Mouse (Mus musculus) forebrain, embryonic 10.5 days (tissue): ENCODE data around the gene Calm2. TPM values are rescaled to one million over a fixed set of nuclear protein-coding genes. Genes with fewer than 3 reads are reported as not detected.

ENCODE experiments used
- DNase-seq: peaks from one replicate; pipeline ENCODE4 v3.0.0-alpha.2; 2017; ENCODE audit warnings: low spot score; ENCODE audit errors: extremely low spot score
- H3K27ac ChIP-seq: fragments of 300-500 bp; sonication (generic); 2 replicates; pipeline ENCODE4 v1.5.1; 2016; ENCODE audit warnings: mild to moderate bottlenecking
- H3K27me3 ChIP-seq: fragments of 300-500 bp; sonication (generic); 2 replicates; pipeline ENCODE4 v1.6.1; 2016; ENCODE audit warnings: mild to moderate bottlenecking; ENCODE audit not compliant: poor library complexity, severe bottlenecking
- H3K36me3 ChIP-seq: fragments of 300-500 bp; sonication (generic); replicated peaks from 2 replicates; pipeline ENCODE4 v1.6.1; 2016; ENCODE audit warnings: mild to moderate bottlenecking, moderate library complexity
- H3K4me1 ChIP-seq: fragments of 300-500 bp; sonication (generic); 2 replicates; pipeline ENCODE4 v1.6.1; 2016
- H3K4me3 ChIP-seq: fragments of 300-500 bp; sonication (generic); 2 replicates; pipeline ENCODE4 v1.5.1; 2016; ENCODE audit warnings: mild to moderate bottlenecking, moderate library complexity
- H3K9me3 ChIP-seq: fragments of 300-500 bp; sonication (generic); 2 replicates; pipeline ENCODE4 v1.6.1; 2016; ENCODE audit warnings: mild to moderate bottlenecking, moderate library complexity
- WGBS: fragments of 180-500 bp; shearing (Covaris S2); methylation state at CpG from one replicate; pipeline ENCODE4 v1.1.7; 2016; 5-methylcytosine and 5-hydroxymethylcytosine counted together
- polyA plus RNA-seq: library from polyadenylated mRNA; unstranded; fragments of >200 nt; fragmentation: Nextera tagmentation; extraction: Ambion mirVana; gene quantifications from 2 replicates; pipeline ENCODE4 v1.2.1, GENCODE M21; 2016

Calm2 gene
- polyA plus RNA-seq, 1 experiment from 2014 or later: 1,161 TPM

GRCm38 (mm10) chr17:87453336-87453735 is 6.6 kb upstream of the Calm2 start:
- no peak for DNase-seq
- no peaks in the 10 kb centered on the region for H3K9me3 ChIP-seq
- H3K4me1 ChIP-seq: peaks cover 8% of the 10 kb centered on the region
- WGBS: 89% methylated on average over 7 of the region's 7 CpGs
- H3K27me3 ChIP-seq: no peaks in the 10 kb centered on the region
- H3K27ac ChIP-seq: no peak overlapping the region
- H3K36me3 ChIP-seq: no peaks in the 10 kb centered on the region
- H3K4me3 ChIP-seq: no peak overlapping the region

- no peak overlapping the region for H3K4me3 ChIP-seq
- H3K27me3 ChIP-seq: no peaks in the 10 kb centered on the region
- DNase-seq: no peak
- H3K36me3 ChIP-seq: peaks cover 8% of the 10 kb centered on the region
- no peaks in the 10 kb centered on the region for H3K9me3 ChIP-seq
- H3K27ac ChIP-seq: no peak overlapping the region
- 93% methylated on average over 8 of the region's 8 CpGs for WGBS
- H3K4me1 ChIP-seq: peaks cover 22% of the 10 kb centered on the region
Measured at GRCm38 (mm10) chr17:87448881-87449280, 2.1 kb upstream of the Calm2 start.

GRCm38 (mm10) chr17:87448339-87448738 is 1.6 kb upstream of the Calm2 start:
- peak overlapping the region; percentile 88; the same call in 1 of the 2 replicates for H3K4me3 ChIP-seq
- no peak overlapping the region for H3K27ac ChIP-seq
- peaks cover 27% of the 10 kb centered on the region for H3K4me1 ChIP-seq
- H3K9me3 ChIP-seq: no peaks in the 10 kb centered on the region
- WGBS: 93% methylated on average over 9 of the region's 9 CpGs
- DNase-seq: no peak
- H3K27me3 ChIP-seq: no peaks in the 10 kb centered on the region
- peaks cover 14% of the 10 kb centered on the region for H3K36me3 ChIP-seq

GRCm38 (mm10) chr17:87447612-87448200 is 971 bp upstream of the Calm2 start:
- H3K4me3 ChIP-seq: peak overlapping the region; percentile 88
- 42% methylated on average over 12 of the region's 12 CpGs for WGBS
- H3K27ac ChIP-seq: peak overlapping the region; percentile 100
- H3K36me3 ChIP-seq: peaks cover 20% of the 10 kb centered on the region
- no peaks in the 10 kb centered on the region for H3K27me3 ChIP-seq
- H3K4me1 ChIP-seq: peaks cover 34% of the 10 kb centered on the region
- no peaks in the 10 kb centered on the region for H3K9me3 ChIP-seq
- DNase-seq: no peak

GRCm38 (mm10) chr17:87445917-87446766 is 593 bp downstream of the Calm2 start:
- H3K4me3 ChIP-seq: peak overlapping the region; percentile 88
- H3K27ac ChIP-seq: peak overlapping the region; percentile 100
- DNase-seq: peak; percentile 67
- no peaks in the 10 kb centered on the region for H3K27me3 ChIP-seq
- H3K4me1 ChIP-seq: peaks cover 48% of the 10 kb centered on the region
- no peaks in the 10 kb centered on the region for H3K9me3 ChIP-seq
- under 1% methylated on average over 86 of the region's 86 CpGs for WGBS
- peaks cover 35% of the 10 kb centered on the region for H3K36me3 ChIP-seq

- under 1% methylated on average over 13 of the region's 13 CpGs for WGBS
- DNase-seq: no peak
- peak overlapping the region; percentile 88 for H3K4me3 ChIP-seq
- H3K27me3 ChIP-seq: no peaks in the 10 kb centered on the region
- peak overlapping the region; percentile 100 for H3K27ac ChIP-seq
- peaks cover 51% of the 10 kb centered on the region for H3K4me1 ChIP-seq
- H3K36me3 ChIP-seq: peaks cover 38% of the 10 kb centered on the region
- no peaks in the 10 kb centered on the region for H3K9me3 ChIP-seq
Measured at GRCm38 (mm10) chr17:87445337-87445916, 1.3 kb downstream of the Calm2 start.

GRCm38 (mm10) chr17:87444763-87445162 is 2.0 kb downstream of the Calm2 start:
- Histone ChIP-seq H3K36me3 (peaks cover 44% of the 10 kb centered on the region), H3K27ac (no peak overlapping the region), H3K9me3 (no peaks in the 10 kb centered on the region), H3K4me3 (peak overlapping the region; percentile 88), H3K27me3 (no peaks in the 10 kb centered on the region), H3K4me1 (peaks cover 51% of the 10 kb centered on the region)
- WGBS: 66% methylated on average over 4 of the region's 4 CpGs
- DNase-seq: no peak

GRCm38 (mm10) chr17:87441537-87441936 is 5.2 kb downstream of the Calm2 start:
- Histone ChIP-seq H3K27ac (no peak overlapping the region), H3K9me3 (no peaks in the 10 kb centered on the region), H3K4me3 (no peak overlapping the region; the same call in 1 of the 2 replicates), H3K27me3 (no peaks in the 10 kb centered on the region), H3K36me3 (peaks cover 62% of the 10 kb centered on the region), H3K4me1 (peaks cover 48% of the 10 kb centered on the region)
- 91% methylated on average over 2 of the region's 2 CpGs for WGBS
- no peak for DNase-seq

GRCm38 (mm10) chr17:87439441-87439840 is 7.3 kb downstream of the Calm2 start:
- no peak overlapping the region for H3K27ac ChIP-seq
- 95% methylated on average over 2 of the region's 2 CpGs for WGBS
- peaks cover 40% of the 10 kb centered on the region for H3K4me1 ChIP-seq
- H3K27me3 ChIP-seq: no peaks in the 10 kb centered on the region
- no peak overlapping the region for H3K4me3 ChIP-seq
- no peak for DNase-seq
- H3K9me3 ChIP-seq: no peaks in the 10 kb centered on the region
- H3K36me3 ChIP-seq: peaks cover 76% of the 10 kb centered on the region

- no peak for DNase-seq
- WGBS: 95% methylated on average over 3 of the region's 3 CpGs
- no peak overlapping the region for H3K27ac ChIP-seq
- H3K9me3 ChIP-seq: no peaks in the 10 kb centered on the region
- no peaks in the 10 kb centered on the region for H3K27me3 ChIP-seq
- no peak overlapping the region for H3K4me3 ChIP-seq
- peaks cover 5% of the 10 kb centered on the region; the same call in 1 of the 2 replicates for H3K4me1 ChIP-seq
- H3K36me3 ChIP-seq: peaks cover 82% of the 10 kb centered on the region
Measured at GRCm38 (mm10) chr17:87433929-87434328, 12.8 kb downstream of the Calm2 start.

GRCm38 (mm10) chr17:87432743-87433142 is 14.0 kb downstream of the Calm2 start:
- Histone ChIP-seq H3K27me3 (no peaks in the 10 kb centered on the region), H3K4me3 (no peak overlapping the region), H3K27ac (no peak overlapping the region), H3K4me1 (peaks cover 6% of the 10 kb centered on the region), H3K9me3 (no peaks in the 10 kb centered on the region), H3K36me3 (peaks cover 85% of the 10 kb centered on the region)
- no peak for DNase-seq
- WGBS: 98% methylated on average over 5 of the region's 5 CpGs

- H3K4me3 ChIP-seq: no peak overlapping the region
- H3K4me1 ChIP-seq: peaks cover 6% of the 10 kb centered on the region
- H3K36me3 ChIP-seq: peaks cover 89% of the 10 kb centered on the region
- DNase-seq: no peak
- no peak overlapping the region for H3K27ac ChIP-seq
- H3K27me3 ChIP-seq: no peaks in the 10 kb centered on the region
- no peaks in the 10 kb centered on the region for H3K9me3 ChIP-seq
Measured at GRCm38 (mm10) chr17:87432314-87432713, 14.4 kb downstream of the Calm2 start.

GRCm38 (mm10) chr17:87429431-87429830 is 17.3 kb downstream of the Calm2 start:
- Histone ChIP-seq H3K27me3 (no peaks in the 10 kb centered on the region), H3K4me3 (no peak overlapping the region), H3K36me3 (peaks cover 69% of the 10 kb centered on the region), H3K9me3 (no peaks in the 10 kb centered on the region), H3K27ac (no peak overlapping the region), H3K4me1 (peaks cover 13% of the 10 kb centered on the region)
- WGBS: 89% methylated on average over 3 of the region's 3 CpGs
- no peak for DNase-seq
